Mouse (Mus musculus) kidney, adult 2 months (tissue): ENCODE data around the gene Pcsk1n.

Source experiments
- CTCF ChIP-seq: fragments of 200-500 bp; conservative IDR thresholded peaks from 2 replicates; pipeline ENCODE4 v1.5.1; 2011; ENCODE audit warnings: low read depth, mild to moderate bottlenecking, control low read depth, low read length, moderate library complexity, mixed read lengths; ENCODE audit not compliant: insufficient read depth, insufficient read length
- POLR2A ChIP-seq: fragments of 200-500 bp; IDR thresholded peaks from one replicate; pipeline ENCODE4 v1.6.1; 2011; ENCODE audit warnings: low read depth, low read length, control low read depth

GRCm38 (mm10) chrX:7967596-7968201, 48.1 kb downstream of the Pcsk1n start:
- TF ChIP-seq CTCF (no peak), POLR2A (no peak)
